Mouse (Mus musculus): ENCODE data around the gene Slc26a1.

Slc26a1 gene

GRCm38 (mm10) chr5:108691152-108691551, 15.8 kb upstream of the Slc26a1 start:
- no peak for DNase-seq (ENCODE audit: low spot score)

GRCm38 (mm10) chr5:108689091-108689490, 13.7 kb upstream of the Slc26a1 start:
- no peak for DNase-seq (ENCODE audit: low spot score)

- DNase-seq (ENCODE audit: low spot score) = no peak
Measured at GRCm38 (mm10) chr5:108680871-108681270, 5.5 kb upstream of the Slc26a1 start.

- no peak for DNase-seq (ENCODE audit: low spot score)
Measured at GRCm38 (mm10) chr5:108679909-108680308, 4.5 kb upstream of the Slc26a1 start.

- DNase-seq (ENCODE audit: low spot score) = no peak
Measured at GRCm38 (mm10) chr5:108678296-108678854, 3.0 kb upstream of the Slc26a1 start.

- DNase-seq (ENCODE audit: low spot score) = peak; percentile 74
Measured at GRCm38 (mm10) chr5:108677605-108678295, 2.4 kb upstream of the Slc26a1 start.

- no peak for DNase-seq (ENCODE audit: low spot score)
Measured at GRCm38 (mm10) chr5:108676772-108677498, 1.6 kb upstream of the Slc26a1 start.

- DNase-seq (ENCODE audit: low spot score) = peak; percentile 76
Measured at GRCm38 (mm10) chr5:108674624-108675023, 745 bp downstream of the Slc26a1 start.

- DNase-seq (ENCODE audit: low spot score) = no peak
Measured at GRCm38 (mm10) chr5:108671757-108672156, 3.6 kb downstream of the Slc26a1 start.

GRCm38 (mm10) chr5:108670785-108671184, 4.6 kb downstream of the Slc26a1 start:
- no peak for DNase-seq (ENCODE audit: low spot score)

GRCm38 (mm10) chr5:108669986-108670385, 5.4 kb downstream of the Slc26a1 start:
- DNase-seq (ENCODE audit: low spot score) = no peak

- DNase-seq (ENCODE audit: low spot score) = peak; percentile 86
Measured at GRCm38 (mm10) chr5:108668977-108669936, 6.1 kb downstream of the Slc26a1 start, which contains the start of gene Dgkq. TSS of gene Dgkq (minus strand) at chr5:108669672.

GRCm38 (mm10) chr5:108668387-108668932, 6.9 kb downstream of the Slc26a1 start:
- DNase-seq (ENCODE audit: low spot score) = no peak

- DNase-seq (ENCODE audit: low spot score) = no peak
Measured at GRCm38 (mm10) chr5:108667370-108667769, 8.0 kb downstream of the Slc26a1 start.

GRCm38 (mm10) chr5:108665066-108665465, 10.3 kb downstream of the Slc26a1 start:
- no peak for DNase-seq (ENCODE audit: low spot score)

- no peak for DNase-seq (ENCODE audit: low spot score)
Measured at GRCm38 (mm10) chr5:108662772-108663171, 12.6 kb downstream of the Slc26a1 start.

GRCm38 (mm10) chr5:108660632-108661268, 14.6 kb downstream of the Slc26a1 start:
- DNase-seq (ENCODE audit: low spot score) = peak; percentile 87

- no peak for DNase-seq (ENCODE audit: low spot score)
Measured at GRCm38 (mm10) chr5:108659698-108660631, 15.4 kb downstream of the Slc26a1 start, which contains the start of gene Idua. TSS of gene Idua (plus strand) at chr5:108660331.

GRCm38 (mm10) chr5:108658611-108659010, 16.8 kb downstream of the Slc26a1 start:
- no peak for DNase-seq (ENCODE audit: low spot score)

GRCm38 (mm10) chr5:108657406-108657805, 18.0 kb downstream of the Slc26a1 start:
- no peak for DNase-seq (ENCODE audit: low spot score)

Data from yolk sac, embryonic 10.5 days (tissue).